Mouse (Mus musculus) gastrocnemius, postnatal 14 days (tissue): ENCODE results near the gene Asb18. TPM values are rescaled to one million over a fixed set of nuclear protein-coding genes. Genes with fewer than 3 reads are reported as not detected.

Experiments
- DNase-seq: peaks from one replicate; pipeline ENCODE4 v3.0.0; 2021; ENCODE audit warnings: mixed read lengths
- intact Hi-C: fragments of 180-260 bp; cut with DNase I; formaldehyde crosslinking; loops from one replicate; pipeline ENCODE4 v1.15.1; 2025; ENCODE audit warnings: low total_unique reads
- total RNA-seq, 2 experiments: library from RNA; stranded (reverse); gene quantifications; 2 replicates each; pipeline ENCODE4 v1.2.3; 2021

The Asb18 gene
- total RNA-seq, 2 experiments from 2014 or later = 7.0 TPM

DNA sequence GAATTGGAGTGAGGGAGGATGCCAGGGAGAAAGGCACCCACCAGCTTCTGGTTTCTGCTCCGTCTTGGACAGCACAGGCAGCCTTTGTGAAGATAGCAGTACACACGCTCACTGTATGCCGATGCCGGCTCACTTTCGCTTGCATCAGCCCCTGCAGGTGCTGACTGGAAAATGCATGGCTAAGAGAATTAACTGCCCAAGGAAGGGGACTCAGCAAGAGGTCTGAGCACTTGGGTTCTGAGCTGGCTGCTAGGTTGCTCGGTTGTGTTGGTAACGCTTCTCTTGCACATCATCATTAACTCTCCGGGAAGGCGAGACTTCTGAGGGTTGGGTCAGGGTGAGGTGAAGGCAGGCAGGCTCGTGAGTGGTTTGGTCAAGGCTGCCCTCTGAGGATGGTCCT is 92.7 kb downstream of the Asb18 start:
- intact Hi-C loops = no loop called here
- DNase-seq = no peak

GRCm38 (mm10) chr1:89919206-89919605 is 95.3 kb downstream of the Asb18 start:
- intact Hi-C loops = no loop called here
- no peak for DNase-seq

- intact Hi-C loops = no loop called here
- no peak for DNase-seq
Measured at GRCm38 (mm10) chr1:89918111-89918510, 96.4 kb downstream of the Asb18 start.

- intact Hi-C loops = no loop called here
- no peak for DNase-seq
Measured at GRCm38 (mm10) chr1:89913611-89914010, 100.9 kb downstream of the Asb18 start.

DNA sequence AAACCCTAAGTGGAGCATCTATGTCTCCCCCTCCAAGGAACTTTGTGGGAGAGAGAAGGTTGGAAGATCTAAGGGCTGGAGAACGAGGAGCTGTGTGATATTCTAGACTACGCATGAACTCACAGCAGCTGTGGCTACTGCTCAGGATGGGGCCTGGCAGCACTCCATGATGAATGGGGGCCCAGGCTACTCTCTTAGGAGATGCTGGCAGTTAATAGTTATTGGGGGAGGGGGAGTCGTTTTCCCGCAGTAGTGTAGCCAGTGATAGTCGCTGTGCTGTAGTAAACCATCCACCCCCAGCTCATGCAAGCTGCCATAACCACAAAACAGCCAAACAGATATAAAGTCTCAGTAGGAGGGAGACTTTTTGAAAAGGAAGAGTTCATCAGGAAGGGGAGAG is 102.1 kb downstream of the Asb18 start:
- no peak for DNase-seq
- intact Hi-C loops = no loop called here

GRCm38 (mm10) chr1:89909796-89910195 is 104.7 kb downstream of the Asb18 start:
- intact Hi-C loops = no loop called here
- no peak for DNase-seq

GRCm38 (mm10) chr1:89902641-89903040 is 111.8 kb downstream of the Asb18 start:
- no peak for DNase-seq
- intact Hi-C loops = no loop called here

GRCm38 (mm10) chr1:89902236-89902635 is 112.2 kb downstream of the Asb18 start:
- DNase-seq = no peak

DNA sequence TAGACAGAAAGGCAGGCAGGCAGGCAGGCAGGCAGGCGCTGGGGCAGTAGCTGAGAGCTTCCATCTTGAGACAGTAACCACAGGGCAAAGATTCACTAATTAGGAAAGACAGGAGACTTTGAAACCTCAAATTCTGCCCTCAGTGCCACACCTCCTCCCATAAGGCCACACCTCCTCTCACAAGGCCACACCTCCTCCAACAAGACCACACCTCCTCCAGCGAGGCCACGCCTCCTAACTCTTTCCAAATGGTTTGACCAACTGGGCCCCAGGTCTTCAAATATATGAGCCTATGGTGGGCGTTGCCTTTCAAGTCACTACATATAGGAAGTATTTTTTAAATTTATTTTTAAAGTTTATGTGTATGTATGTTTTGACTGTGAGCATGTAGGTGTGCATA is 113.1 kb downstream of the Asb18 start:
- no peak for DNase-seq
- intact Hi-C loops = no loop called here

More at GRCm38 (mm10) chr1:89902236-89902635, 112.2 kb downstream of the Asb18 start:
- intact Hi-C loops = no loop called here

Other genes with a start within 250 kb of the Asb18 start
- gene Gbx2, start 83.5 kb downstream of the Asb18 start, total RNA-seq = not detected
- gene Iqca, start 138.7 kb upstream of the Asb18 start, total RNA-seq = under 1 TPM in 1 of 2 experiments, not detected in 1; 0.16 TPM
- 10 to 100 TPM; 14.1 to 16.2 TPM for gene Ackr3, start 189.3 kb upstream of the Asb18 start, total RNA-seq